Mouse (Mus musculus) Muller cell, postnatal 12 days (primary cell): ENCODE measurements around the gene Plekho2.

Experiments
- DNase-seq: peaks from one replicate; pipeline ENCODE4 v3.0.0-alpha.2; 2015; ENCODE audit errors: inconsistent ontology term

Gene Plekho2

GRCm38 (mm10) chr9:65579781-65580371 is at the start of gene Plekho2:
TSS of gene Plekho2 (minus strand) at chr9:65580040.
- DNase-seq = peak; percentile 99

- DNase-seq = peak; percentile 11
Measured at GRCm38 (mm10) chr9:65629025-65629766, 49.4 kb upstream of the Plekho2 start, which contains the start of gene Rbpms2. TSS of gene Rbpms2 (plus strand) at chr9:65629648.

GRCm38 (mm10) chr9:65624266-65624665 is 44.4 kb upstream of the Plekho2 start:
- DNase-seq = no peak

- DNase-seq = no peak
Measured at GRCm38 (mm10) chr9:65622826-65623225, 43.0 kb upstream of the Plekho2 start.

GRCm38 (mm10) chr9:65621666-65622065 is 41.8 kb upstream of the Plekho2 start:
- DNase-seq = no peak

GRCm38 (mm10) chr9:65621196-65621595 is 41.4 kb upstream of the Plekho2 start:
- DNase-seq = no peak

GRCm38 (mm10) chr9:65619311-65619710 is 39.5 kb upstream of the Plekho2 start:
- no peak for DNase-seq

- DNase-seq = no peak
Measured at GRCm38 (mm10) chr9:65613098-65613497, 33.3 kb upstream of the Plekho2 start.

- DNase-seq = no peak
Measured at GRCm38 (mm10) chr9:65611969-65612486, 32.2 kb upstream of the Plekho2 start.

GRCm38 (mm10) chr9:65607120-65607519 is 27.3 kb upstream of the Plekho2 start:
- DNase-seq = no peak

- DNase-seq = no peak
Measured at GRCm38 (mm10) chr9:65606321-65607109, 26.7 kb upstream of the Plekho2 start.

- DNase-seq = peak; percentile 73
Measured at GRCm38 (mm10) chr9:65605471-65606136, 25.8 kb upstream of the Plekho2 start.

- no peak for DNase-seq
Measured at GRCm38 (mm10) chr9:65603401-65604102, 23.7 kb upstream of the Plekho2 start.

- DNase-seq = no peak
Measured at GRCm38 (mm10) chr9:65600951-65601350, 21.1 kb upstream of the Plekho2 start.

- DNase-seq = no peak
Measured at GRCm38 (mm10) chr9:65598765-65599249, 19.0 kb upstream of the Plekho2 start.

- DNase-seq = no peak
Measured at GRCm38 (mm10) chr9:65593596-65593995, 13.8 kb upstream of the Plekho2 start.

- DNase-seq = no peak
Measured at GRCm38 (mm10) chr9:65592721-65593120, 12.9 kb upstream of the Plekho2 start.

- no peak for DNase-seq
Measured at GRCm38 (mm10) chr9:65589091-65589490, 9.3 kb upstream of the Plekho2 start.

GRCm38 (mm10) chr9:65587573-65588358 is 7.9 kb upstream of the Plekho2 start:
- DNase-seq = peak; percentile 51

GRCm38 (mm10) chr9:65587270-65587572 is 7.4 kb upstream of the Plekho2 start:
- no peak for DNase-seq
